Mouse (Mus musculus) small intestine, adult 2 months (tissue): Measurements from ENCODE around the gene Nasp. TPM values are rescaled to one million over a fixed set of nuclear protein-coding genes. Genes with fewer than 3 reads are reported as not detected.

Experiments
- H3K27ac ChIP-seq: fragments of 200-500 bp; 2 replicates; pipeline ENCODE4 v1.5.1; 2012; ENCODE audit warnings: low read depth, low read length, control low read depth, inconsistent platforms; ENCODE audit not compliant: insufficient read depth
- H3K27me3 ChIP-seq: fragments of 200-500 bp; 2 replicates; pipeline ENCODE4 v1.6.1; 2012; ENCODE audit warnings: mild to moderate bottlenecking, moderate library complexity, low read length, inconsistent platforms; ENCODE audit not compliant: control insufficient read depth, insufficient read depth
- H3K36me3 ChIP-seq: fragments of 200-500 bp; 2 replicates; pipeline ENCODE4 v1.6.1; 2012; ENCODE audit warnings: mild to moderate bottlenecking, low read length, control low read depth, inconsistent platforms; ENCODE audit not compliant: control insufficient read depth, insufficient read depth
- H3K4me1 ChIP-seq: fragments of 200-500 bp; 2 replicates; pipeline ENCODE4 v1.6.1; 2012; ENCODE audit warnings: low read length, inconsistent platforms, mixed read lengths; ENCODE audit not compliant: control insufficient read depth, insufficient read depth, insufficient read length
- H3K4me3 ChIP-seq: fragments of 200-500 bp; 2 replicates; pipeline ENCODE4 v1.5.1; 2012; ENCODE audit warnings: low read depth, mild to moderate bottlenecking, control low read depth, inconsistent platforms, low read length, moderate library complexity
- CTCF ChIP-seq: fragments of 200-500 bp; IDR thresholded peaks from 2 replicates; pipeline ENCODE4 v1.5.1; 2012; ENCODE audit warnings: low read depth, mild to moderate bottlenecking, control low read depth, inconsistent platforms, low read length, moderate library complexity, mixed read lengths; ENCODE audit not compliant: insufficient replicate concordance, insufficient read length; ENCODE audit errors: extremely low read depth
- POLR2A ChIP-seq: fragments of 200-500 bp; IDR thresholded peaks from 2 replicates; pipeline ENCODE4 v1.6.1; 2012; ENCODE audit warnings: low read depth, mild to moderate bottlenecking, control low read depth, inconsistent platforms, low read length, moderate library complexity
- WGBS: fragments of 180-500 bp; shearing (Covaris S2); methylation state at CpG from one replicate; pipeline ENCODE4 v1.1.7; 2018; 5-methylcytosine and 5-hydroxymethylcytosine counted together
- polyA plus RNA-seq: library from polyadenylated mRNA; depleted of rRNA; stranded (reverse); fragments of >200 nt; gene quantifications from 2 replicates; pipeline ENCODE4 v1.2.3, GENCODE M21; 2012; rRNA removed

Nasp gene
- polyA plus RNA-seq, 1 experiment: 0.96 TPM

- Histone ChIP-seq H3K4me3 (no peak overlapping the region), H3K27me3 (no peaks in the 10 kb centered on the region), H3K27ac (no peak overlapping the region), H3K36me3 (peaks cover 6% of the 10 kb centered on the region), H3K4me1 (no peaks in the 10 kb centered on the region)
- WGBS: 87% methylated on average over 3 of the region's 3 CpGs
- TF ChIP-seq CTCF (no peak), POLR2A (no peak)
Measured at GRCm38 (mm10) chr4:116553035-116553434, 74.7 kb downstream of the Nasp start.

Other genes with a start within 250 kb of the Nasp start
- gene Mast2, start 163.8 kb downstream of the Nasp start, polyA plus RNA-seq: 107 and 224 TPM in 2 replicates
- gene Ipp, start 120.4 kb downstream of the Nasp start, polyA plus RNA-seq: 0.29 and 1.1 TPM in 2 replicates
- gene Tmem69, start 72.0 kb downstream of the Nasp start, polyA plus RNA-seq: 0.94 and 2.6 TPM in 2 replicates
- 23.1 and 31.2 TPM in 2 replicates for gene Gpbp1l1, start 70.3 kb downstream of the Nasp start, polyA plus RNA-seq
- gene Ccdc17, start 31.3 kb downstream of the Nasp start, polyA plus RNA-seq: 4.1 and 4.3 TPM in 2 replicates
- gene Akr1a1, start 23.7 kb upstream of the Nasp start, polyA plus RNA-seq: 304 and 652 TPM in 2 replicates
- 40.5 and 74.0 TPM in 2 replicates for gene Prdx1, start 57.6 kb upstream of the Nasp start, polyA plus RNA-seq
- 2.0 and 2.1 TPM in 2 replicates for gene Mmachc, start 80.5 kb upstream of the Nasp start, polyA plus RNA-seq
- 5.0 and 8.9 TPM in 2 replicates for gene Ccdc163, start 80.6 kb upstream of the Nasp start, polyA plus RNA-seq
- 5.5 and 25.6 TPM in 2 replicates for gene Tesk2, start 93.0 kb upstream of the Nasp start, polyA plus RNA-seq
- 8.5 and 11.6 TPM in 2 replicates for gene Toe1, start 179.7 kb upstream of the Nasp start, polyA plus RNA-seq
- gene Mutyh, start 179.8 kb upstream of the Nasp start, polyA plus RNA-seq: 2.2 and 3.4 TPM in 2 replicates
- 4.3 and 7.3 TPM in 2 replicates for gene Hpdl, start 193.8 kb upstream of the Nasp start, polyA plus RNA-seq
- 8.1 and 14.7 TPM in 2 replicates for gene Zswim5, start 249.4 kb upstream of the Nasp start, polyA plus RNA-seq